Mouse (Mus musculus): ENCODE results near the gene Apobec4. TPM values are rescaled to one million over a fixed set of nuclear protein-coding genes. Genes with fewer than 3 reads are reported as not detected.
A peak's percentile ranks its signal among the peaks of the same experiment; 100 is the strongest.

Gene Apobec4
- polyA plus RNA-seq (2015; fragmentation: Nextera tagmentation; extraction: Ambion mirVana), result 0.27 TPM in 1 of 2 replicates, not detected in the other

DNA sequence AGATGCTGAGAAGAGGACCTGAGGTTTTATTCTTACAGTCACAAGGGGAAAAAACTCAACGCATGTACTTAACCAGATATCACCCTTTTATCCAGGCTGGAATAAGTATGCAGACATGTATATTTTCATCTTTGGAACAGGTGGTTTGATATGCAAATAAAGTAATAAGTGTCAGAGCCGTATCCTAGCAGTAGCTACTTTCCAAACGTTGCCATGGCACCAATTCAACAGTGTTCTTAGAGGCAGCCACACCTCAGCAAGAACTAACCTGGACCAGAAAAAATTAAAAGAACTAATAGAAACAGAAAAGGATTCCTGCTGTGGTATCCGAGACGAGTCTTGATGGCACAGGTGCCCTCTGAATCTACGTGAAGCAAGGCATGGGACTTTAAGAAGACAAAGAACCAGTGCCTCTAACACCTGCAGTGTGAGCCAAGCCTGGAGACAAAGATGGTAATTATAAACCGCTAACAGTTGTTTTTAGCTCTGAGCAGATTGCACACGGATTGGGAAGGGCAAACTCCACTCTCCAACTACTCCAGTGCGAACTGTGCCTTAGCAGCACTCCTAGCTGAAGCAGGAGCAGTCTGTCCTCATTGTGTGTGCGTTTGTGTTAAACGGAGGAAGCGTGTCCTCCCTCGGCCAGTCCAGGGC is at the start of gene Apobec4:
Gene Apobec4 (plus strand): TSS at position 240 of the 654 bp plus-strand sequence.
- Histone ChIP-seq H3K27ac (replicated peaks) (peak within 1 kb of the TSS; percentile 87), H3K36me3 (no peaks in the 10 kb centered on the region), H3K4me3 (no peak within 1 kb of the TSS), H3K27me3 (no peaks in the 10 kb centered on the region), H3K9me3 (no peaks in the 10 kb centered on the region), H3K9ac (replicated peaks) (no peak within 1 kb of the TSS), H3K4me2 (replicated peaks) (peak within 1 kb of the TSS; percentile 17), H3K4me1 (peaks cover 28% of the 10 kb centered on the region)
- ATAC-seq (replicated peaks), result peak; percentile 84
- 33% methylated on average over 13 of the region's 13 CpGs for WGBS

DNA sequence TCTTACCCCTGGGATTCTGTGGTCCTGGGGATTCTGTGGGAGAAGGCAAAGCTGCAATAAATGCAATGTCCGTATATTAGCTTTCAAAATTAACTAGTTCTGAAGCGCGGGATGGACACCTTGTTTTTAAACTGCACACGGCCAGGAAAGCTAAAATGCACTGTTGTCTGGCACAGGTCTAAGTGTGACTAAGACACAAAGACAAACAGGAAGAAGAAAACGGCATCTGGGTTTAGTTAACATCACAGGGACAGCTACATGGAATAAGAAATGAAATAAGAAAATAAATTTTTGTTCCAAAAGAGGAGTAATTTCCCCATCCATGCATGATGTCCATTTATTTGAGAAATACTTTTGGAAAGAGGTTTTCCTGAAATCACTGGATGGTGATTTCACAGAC is 49.3 kb upstream of the Apobec4 start:
- Histone ChIP-seq H3K27ac (replicated peaks) (no peak overlapping the region), H3K4me2 (replicated peaks) (no peak overlapping the region), H3K36me3 (no peaks in the 10 kb centered on the region), H3K9me3 (no peaks in the 10 kb centered on the region), H3K4me3 (no peak overlapping the region), H3K27me3 (no peaks in the 10 kb centered on the region), H3K9ac (replicated peaks) (no peak overlapping the region), H3K4me1 (peaks cover 7% of the 10 kb centered on the region; the same call in 1 of the 2 replicates)
- 93% methylated on average over 5 of the region's 5 CpGs for WGBS
- ATAC-seq (replicated peaks), result no peak

DNA sequence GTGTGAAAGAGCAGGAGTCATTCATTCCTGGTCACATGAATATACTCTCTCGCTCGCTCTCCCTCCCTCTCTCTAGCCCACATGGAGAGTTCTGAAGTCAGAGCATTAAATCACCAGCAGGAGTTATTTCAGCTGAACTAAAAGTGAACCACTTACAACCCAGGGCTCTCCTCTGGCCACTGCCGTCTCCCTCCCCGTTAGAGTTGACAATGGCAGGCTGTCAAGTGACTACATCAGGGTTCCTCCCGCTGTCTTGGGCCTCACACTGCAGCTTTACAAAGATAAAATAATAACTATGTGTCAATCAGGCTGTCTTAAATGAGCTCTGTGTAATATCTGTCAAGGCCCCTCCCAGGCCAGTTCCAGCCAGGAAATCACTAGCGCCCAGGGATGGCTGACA is 47.4 kb upstream of the Apobec4 start:
- H3K4me2 ChIP-seq (replicated peaks), result no peak overlapping the region
- no peak overlapping the region for H3K4me3 ChIP-seq
- H3K9me3 ChIP-seq, result no peaks in the 10 kb centered on the region
- peak; percentile 38; the same call in 1 of the 2 replicates for ATAC-seq (replicated peaks)
- WGBS, result 34% methylated on average over 6 of the region's 6 CpGs
- no peak overlapping the region for H3K27ac ChIP-seq (replicated peaks)
- H3K9ac ChIP-seq (replicated peaks), result no peak overlapping the region
- no peaks in the 10 kb centered on the region for H3K27me3 ChIP-seq
- no peaks in the 10 kb centered on the region for H3K36me3 ChIP-seq
- H3K4me1 ChIP-seq, result peaks cover 7% of the 10 kb centered on the region; the same call in 1 of the 2 replicates

DNA sequence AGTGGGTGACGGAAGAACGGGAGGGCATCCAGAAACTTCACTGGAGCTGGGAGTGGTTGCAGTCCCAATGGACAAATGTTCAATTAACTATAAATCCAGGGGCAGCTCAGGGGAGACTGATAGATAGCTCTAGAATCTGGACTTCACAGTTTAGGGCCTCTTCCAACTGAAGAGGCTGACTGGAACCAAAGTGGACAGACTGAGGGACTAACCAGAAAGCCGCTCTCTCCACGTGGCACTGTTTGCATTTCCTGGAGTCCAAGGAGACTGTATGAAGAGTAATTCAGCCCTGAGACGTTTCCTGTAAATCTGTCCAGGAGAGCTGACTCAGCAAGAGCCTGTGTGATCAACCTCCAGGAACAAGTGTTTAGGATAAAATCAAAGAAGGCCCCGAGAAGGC is 46.4 kb upstream of the Apobec4 start:
- H3K4me1 ChIP-seq, result peaks cover 7% of the 10 kb centered on the region; the same call in 1 of the 2 replicates
- H3K4me3 ChIP-seq, result no peak overlapping the region
- no peak overlapping the region for H3K27ac ChIP-seq (replicated peaks)
- no peaks in the 10 kb centered on the region for H3K9me3 ChIP-seq
- no peak overlapping the region for H3K4me2 ChIP-seq (replicated peaks)
- 74% methylated on average over 6 of the region's 6 CpGs for WGBS
- H3K36me3 ChIP-seq, result no peaks in the 10 kb centered on the region
- no peak overlapping the region for H3K9ac ChIP-seq (replicated peaks)
- H3K27me3 ChIP-seq, result no peaks in the 10 kb centered on the region
- ATAC-seq (replicated peaks), result no peak

DNA sequence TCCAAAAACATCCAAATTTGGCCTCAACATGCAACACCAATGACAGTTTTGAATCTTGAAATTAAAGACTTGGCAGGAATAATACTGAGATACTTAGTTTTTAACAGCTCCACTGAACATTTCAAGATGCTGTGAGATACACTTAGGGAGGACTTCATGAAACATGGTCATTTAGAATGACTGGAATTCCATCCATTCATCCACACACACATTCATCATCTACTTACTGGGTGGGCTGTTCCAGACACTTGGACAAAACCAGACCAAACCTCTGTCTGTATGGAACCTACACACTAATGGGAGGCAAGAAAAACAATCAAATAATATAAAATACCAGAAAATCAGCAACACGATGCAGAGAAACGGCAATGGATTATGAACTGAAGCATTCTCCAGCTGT is 42.8 kb upstream of the Apobec4 start:
- Histone ChIP-seq H3K9ac (replicated peaks) (no peak overlapping the region), H3K4me1 (peaks cover 7% of the 10 kb centered on the region; the same call in 1 of the 2 replicates), H3K27ac (replicated peaks) (no peak overlapping the region), H3K4me2 (replicated peaks) (no peak overlapping the region), H3K9me3 (no peaks in the 10 kb centered on the region), H3K4me3 (no peak overlapping the region), H3K36me3 (no peaks in the 10 kb centered on the region), H3K27me3 (no peaks in the 10 kb centered on the region)
- 89% methylated on average over 2 of the region's 2 CpGs for WGBS
- ATAC-seq (replicated peaks), result no peak

DNA sequence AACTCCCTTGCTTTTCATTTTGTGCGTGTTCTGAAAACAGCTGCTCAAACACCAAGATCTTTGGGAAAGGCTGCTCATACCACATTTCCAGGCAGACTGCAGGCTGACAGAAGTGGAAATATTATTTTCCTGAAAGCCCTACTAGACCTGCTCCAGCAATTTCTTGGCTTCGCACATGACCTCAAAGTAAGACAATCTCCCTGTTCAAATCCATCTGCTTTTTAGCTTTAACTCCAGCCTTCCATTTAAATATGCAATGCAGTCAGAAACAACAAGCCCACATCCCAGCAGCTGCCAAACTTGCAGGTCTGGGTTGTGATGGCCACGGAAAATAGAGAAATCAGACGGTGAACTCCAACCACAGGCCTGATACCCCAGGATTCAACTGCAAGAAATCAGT is 39.3 kb upstream of the Apobec4 start:
- Histone ChIP-seq H3K4me2 (replicated peaks) (no peak overlapping the region), H3K9ac (replicated peaks) (no peak overlapping the region), H3K27ac (replicated peaks) (no peak overlapping the region), H3K36me3 (no peaks in the 10 kb centered on the region), H3K27me3 (no peaks in the 10 kb centered on the region), H3K4me1 (peaks cover 7% of the 10 kb centered on the region), H3K9me3 (no peaks in the 10 kb centered on the region), H3K4me3 (no peak overlapping the region)
- ATAC-seq (replicated peaks), result no peak
- WGBS, result 93% methylated on average over 4 of the region's 4 CpGs

DNA sequence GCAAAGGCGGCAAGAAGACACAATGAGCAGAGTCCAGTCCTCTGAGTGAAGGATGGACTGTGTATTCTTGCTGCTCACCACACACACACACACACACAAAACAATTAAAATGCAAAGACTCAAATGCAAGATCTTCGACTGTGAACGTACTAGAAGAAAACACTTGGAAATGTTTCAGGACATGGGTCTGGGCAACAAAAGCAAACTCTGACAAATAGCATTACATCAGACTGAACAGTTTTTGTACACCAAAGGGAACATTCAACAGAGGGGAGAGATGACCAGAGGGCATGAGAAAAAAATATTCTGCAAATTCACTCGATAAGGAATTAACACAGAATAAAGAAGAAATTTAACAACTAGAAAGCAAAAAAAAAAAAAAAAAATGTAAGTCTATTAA is 36.4 kb upstream of the Apobec4 start:
- H3K4me2 ChIP-seq (replicated peaks), result no peak overlapping the region
- 33% methylated on average over 4 of the region's 4 CpGs for WGBS
- no peaks in the 10 kb centered on the region for H3K9me3 ChIP-seq
- H3K4me3 ChIP-seq, result no peak overlapping the region
- no peak overlapping the region for H3K9ac ChIP-seq (replicated peaks)
- no peak overlapping the region for H3K27ac ChIP-seq (replicated peaks)
- ATAC-seq (replicated peaks), result no peak
- H3K27me3 ChIP-seq, result no peaks in the 10 kb centered on the region
- H3K36me3 ChIP-seq, result no peaks in the 10 kb centered on the region
- peaks cover 7% of the 10 kb centered on the region for H3K4me1 ChIP-seq

DNA sequence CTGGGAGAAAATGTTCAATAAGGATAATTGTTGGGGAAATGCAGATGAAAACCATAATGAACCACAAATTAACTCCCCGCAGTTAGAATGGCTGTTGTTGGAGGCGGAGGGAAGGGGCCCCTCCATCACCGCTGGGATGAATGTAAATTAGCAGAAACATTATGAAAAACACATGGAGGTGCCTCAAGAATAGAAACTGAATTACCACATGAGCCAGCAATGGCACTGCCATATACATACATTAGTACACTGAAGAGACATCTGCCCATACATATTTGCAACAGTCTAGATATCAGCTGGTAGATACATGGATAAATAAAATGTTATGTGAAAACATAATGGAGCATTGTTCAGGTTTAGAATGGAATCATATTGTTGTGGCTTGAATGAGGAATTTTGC is 35.9 kb upstream of the Apobec4 start:
- no peak overlapping the region for H3K4me3 ChIP-seq
- 29% methylated on average over 3 of the region's 3 CpGs for WGBS
- H3K9me3 ChIP-seq, result no peaks in the 10 kb centered on the region
- H3K36me3 ChIP-seq, result no peaks in the 10 kb centered on the region
- peaks cover 7% of the 10 kb centered on the region for H3K4me1 ChIP-seq
- no peak for ATAC-seq (replicated peaks)
- no peak overlapping the region for H3K4me2 ChIP-seq (replicated peaks)
- no peak overlapping the region for H3K27ac ChIP-seq (replicated peaks)
- no peaks in the 10 kb centered on the region for H3K27me3 ChIP-seq
- H3K9ac ChIP-seq (replicated peaks), result no peak overlapping the region

DNA sequence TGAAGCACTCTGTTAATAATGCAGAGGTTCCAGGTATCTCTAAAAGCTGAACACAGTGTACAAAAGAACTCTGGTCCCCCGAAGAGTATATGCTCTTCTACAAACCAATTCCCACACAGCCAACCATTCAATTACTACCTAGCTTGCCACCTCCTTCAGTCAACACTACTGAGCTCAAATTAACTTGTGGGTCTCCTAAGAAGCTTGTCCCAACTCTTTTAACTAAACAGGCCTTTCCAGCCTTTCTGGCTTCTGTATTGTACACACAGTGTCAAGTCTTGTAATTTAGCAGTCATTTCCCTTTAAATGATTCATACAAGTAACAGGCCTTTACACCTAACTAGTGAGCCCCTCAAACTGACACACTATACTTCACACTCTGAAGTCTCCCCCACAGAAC is 33.0 kb upstream of the Apobec4 start:
- 59% methylated on average over 1 of the region's 1 CpGs for WGBS
- Histone ChIP-seq H3K9ac (replicated peaks) (no peak overlapping the region), H3K27ac (replicated peaks) (no peak overlapping the region), H3K4me3 (no peak overlapping the region), H3K36me3 (no peaks in the 10 kb centered on the region), H3K4me1 (peaks cover 7% of the 10 kb centered on the region), H3K9me3 (no peaks in the 10 kb centered on the region), H3K27me3 (no peaks in the 10 kb centered on the region), H3K4me2 (replicated peaks) (no peak overlapping the region)
- no peak for ATAC-seq (replicated peaks)

DNA sequence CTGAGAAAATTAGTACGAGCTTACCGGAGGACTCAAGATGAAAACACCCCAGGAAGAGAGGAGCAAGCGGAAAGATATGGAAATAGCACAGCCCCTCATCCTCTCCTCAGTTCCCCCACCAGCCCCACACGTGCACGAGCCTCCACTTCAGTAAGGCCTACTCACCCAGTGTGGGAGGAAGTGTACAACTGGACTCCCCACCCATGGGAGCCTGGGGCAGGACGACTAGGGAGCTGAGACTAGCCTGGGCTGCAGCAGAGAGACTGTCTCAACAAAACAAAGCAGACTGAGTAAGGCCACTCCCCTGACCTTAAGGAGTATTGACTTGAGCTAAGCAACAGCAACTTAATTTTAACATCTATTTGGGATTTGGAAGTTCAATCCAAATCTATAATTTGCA is 32.2 kb upstream of the Apobec4 start:
- H3K9ac ChIP-seq (replicated peaks), result no peak overlapping the region
- ATAC-seq (replicated peaks), result no peak
- H3K27ac ChIP-seq (replicated peaks), result no peak overlapping the region
- no peaks in the 10 kb centered on the region for H3K9me3 ChIP-seq
- H3K4me3 ChIP-seq, result no peak overlapping the region
- H3K4me2 ChIP-seq (replicated peaks), result no peak overlapping the region
- WGBS, result 54% methylated on average over 6 of the region's 6 CpGs
- H3K4me1 ChIP-seq, result peaks cover 7% of the 10 kb centered on the region
- H3K27me3 ChIP-seq, result no peaks in the 10 kb centered on the region
- no peaks in the 10 kb centered on the region for H3K36me3 ChIP-seq

DNA sequence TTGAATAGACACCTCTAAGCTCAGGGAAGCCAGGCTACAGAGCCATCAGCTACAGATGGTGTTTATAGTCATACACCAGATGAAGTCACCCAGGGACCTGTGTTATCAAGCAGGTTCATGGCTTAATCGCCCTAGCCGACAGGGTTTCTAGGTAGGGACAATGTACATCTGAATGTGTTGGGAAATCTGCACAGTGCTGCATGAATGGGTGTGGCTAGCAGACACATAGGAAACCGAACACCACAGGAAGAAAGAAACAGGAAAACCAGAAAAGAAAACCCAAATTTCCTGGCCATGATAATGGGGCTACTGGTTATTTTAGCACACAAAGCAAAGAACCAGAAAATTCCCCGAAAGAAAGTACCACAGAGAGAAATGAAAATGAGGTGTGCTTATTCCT is 29.4 kb upstream of the Apobec4 start:
- Histone ChIP-seq H3K27me3 (no peaks in the 10 kb centered on the region), H3K4me1 (no peaks in the 10 kb centered on the region), H3K4me2 (replicated peaks) (no peak overlapping the region), H3K9me3 (no peaks in the 10 kb centered on the region), H3K4me3 (no peak overlapping the region), H3K9ac (replicated peaks) (no peak overlapping the region), H3K36me3 (no peaks in the 10 kb centered on the region), H3K27ac (replicated peaks) (no peak overlapping the region)
- ATAC-seq (replicated peaks), result no peak
- 88% methylated on average over 4 of the region's 4 CpGs for WGBS

DNA sequence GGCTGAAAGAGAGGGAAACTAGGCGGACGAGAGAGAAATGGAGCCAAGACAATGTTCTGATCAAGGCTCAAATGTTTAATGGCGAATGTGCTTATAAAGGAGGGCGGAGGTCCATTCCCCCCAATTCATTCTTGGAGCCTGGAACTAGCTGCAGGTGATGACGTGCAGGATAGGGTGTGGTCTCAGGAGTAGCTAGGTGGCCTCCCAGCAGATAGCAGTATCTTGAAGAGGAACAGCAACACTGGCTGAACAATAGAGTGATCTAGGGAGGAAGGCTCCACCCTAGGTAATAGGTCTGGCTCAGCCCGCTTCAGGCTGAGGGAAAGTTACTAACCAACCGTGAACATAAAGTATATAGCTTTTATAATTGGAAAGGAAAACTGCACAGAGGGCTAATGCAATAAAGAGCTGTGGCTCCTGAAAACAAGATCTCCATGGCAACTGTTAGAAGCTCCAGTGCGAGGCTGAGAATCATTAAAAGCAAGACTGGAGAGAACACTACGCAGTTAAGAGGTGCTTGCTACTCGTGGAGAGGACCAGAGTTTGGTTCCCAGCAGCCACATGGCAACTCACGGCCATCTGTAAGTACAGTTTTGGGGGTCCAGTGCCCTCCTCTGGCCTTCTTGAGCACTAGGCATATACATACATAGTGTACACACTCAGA is 28.7 kb upstream of the Apobec4 start:
- Histone ChIP-seq H3K9me3 (no peaks in the 10 kb centered on the region), H3K27ac (replicated peaks) (no peak overlapping the region), H3K4me1 (no peaks in the 10 kb centered on the region), H3K9ac (replicated peaks) (no peak overlapping the region), H3K36me3 (no peaks in the 10 kb centered on the region), H3K4me2 (replicated peaks) (no peak overlapping the region), H3K27me3 (no peaks in the 10 kb centered on the region), H3K4me3 (no peak overlapping the region)
- ATAC-seq (replicated peaks), result no peak
- WGBS, result 82% methylated on average over 11 of the region's 11 CpGs

DNA sequence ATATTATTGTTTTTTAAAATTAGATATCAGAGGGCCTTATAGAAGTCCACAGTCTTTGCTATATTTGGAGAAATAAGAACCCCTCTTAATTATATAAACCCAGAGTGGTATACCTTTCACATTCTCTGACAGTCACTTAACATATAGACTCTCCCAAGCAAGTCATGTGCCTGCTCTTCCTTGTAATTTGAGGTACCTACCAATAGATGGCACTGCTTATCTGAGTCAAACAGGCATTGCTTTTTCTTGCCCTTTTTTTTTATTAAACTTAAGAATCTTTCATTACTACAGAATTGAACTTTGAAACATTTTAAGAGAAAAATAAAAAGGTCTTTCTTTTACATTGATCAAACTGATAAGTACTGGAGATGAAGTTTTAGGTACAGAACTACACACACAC is 26.1 kb upstream of the Apobec4 start:
- Histone ChIP-seq H3K36me3 (no peaks in the 10 kb centered on the region), H3K27ac (replicated peaks) (no peak overlapping the region), H3K4me1 (no peaks in the 10 kb centered on the region), H3K4me3 (no peak overlapping the region), H3K27me3 (no peaks in the 10 kb centered on the region), H3K4me2 (replicated peaks) (no peak overlapping the region), H3K9ac (replicated peaks) (no peak overlapping the region), H3K9me3 (no peaks in the 10 kb centered on the region)
- ATAC-seq (replicated peaks), result no peak

All from forebrain, embryonic 15.5 days (tissue).